Mouse (Mus musculus) small intestine, adult 2 months (tissue): ENCODE results near the gene Map4k4.

ENCODE experiments used
- CTCF ChIP-seq: fragments of 200-500 bp; IDR thresholded peaks from 2 replicates; pipeline ENCODE4 v1.5.1; 2012; ENCODE audit warnings: low read depth, mild to moderate bottlenecking, control low read depth, inconsistent platforms, low read length, moderate library complexity, mixed read lengths; ENCODE audit not compliant: insufficient replicate concordance, insufficient read length; ENCODE audit errors: extremely low read depth
- POLR2A ChIP-seq: fragments of 200-500 bp; IDR thresholded peaks from 2 replicates; pipeline ENCODE4 v1.6.1; 2012; ENCODE audit warnings: low read depth, mild to moderate bottlenecking, control low read depth, inconsistent platforms, low read length, moderate library complexity

DNA sequence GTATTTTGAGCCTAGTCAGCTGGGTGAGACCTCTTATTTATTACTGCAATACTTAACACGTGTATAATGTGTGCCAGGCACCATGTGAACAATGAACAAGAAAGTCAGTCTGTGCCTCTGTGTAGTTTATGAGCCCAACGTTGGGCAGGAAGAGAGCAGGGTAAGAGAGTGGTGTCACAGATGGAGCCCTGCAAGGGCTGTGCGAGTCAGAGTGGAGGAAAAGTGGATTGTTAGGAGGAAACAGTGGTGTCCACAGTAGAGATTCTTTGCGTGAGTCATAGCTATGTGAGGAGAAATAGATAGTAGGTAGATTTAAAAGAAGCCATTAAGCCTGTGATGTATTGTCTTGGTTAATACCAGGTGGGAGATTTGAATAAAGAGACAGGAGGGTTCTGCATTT, 12.5 kb downstream of the Map4k4 start:
- TF ChIP-seq CTCF (no peak), POLR2A (no peak)
